Mouse (Mus musculus): ENCODE data around the gene Rassf1.

Gene Rassf1

DNA sequence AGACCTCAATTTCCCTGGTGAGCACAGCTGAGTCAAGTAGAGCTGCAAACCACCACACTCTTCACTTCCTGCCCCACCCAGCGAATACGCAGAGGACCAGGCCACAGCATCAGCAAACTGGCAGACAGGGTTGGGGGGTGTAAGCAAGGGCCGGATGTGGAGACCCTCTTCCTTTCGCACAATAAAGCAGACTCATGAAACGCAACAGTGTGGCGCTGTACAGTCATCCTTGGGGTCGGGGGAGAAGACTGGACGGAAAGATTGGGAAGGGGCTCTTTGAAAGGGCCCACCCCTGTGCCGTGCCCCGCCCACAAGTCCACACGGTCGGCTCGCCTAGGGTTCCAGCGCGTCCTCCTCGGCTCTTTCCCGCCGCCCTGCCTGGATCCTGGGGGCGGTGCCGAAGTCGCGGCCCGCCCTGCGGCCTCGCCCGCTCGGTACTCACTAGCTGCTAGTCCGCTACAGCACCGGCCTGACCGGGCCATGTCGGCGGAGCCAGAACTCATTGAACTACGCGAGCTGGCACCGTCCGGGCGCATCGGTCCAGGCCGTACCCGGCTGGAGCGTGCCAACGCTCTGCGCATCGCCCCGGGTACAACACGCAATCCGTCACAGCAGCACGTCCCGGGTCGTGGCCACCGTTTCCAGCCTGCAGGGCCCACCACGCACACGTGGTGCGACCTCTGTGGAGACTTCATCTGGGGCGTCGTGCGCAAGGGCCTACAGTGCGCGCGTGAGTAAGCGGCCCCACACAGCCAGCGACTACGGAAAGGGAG is at the start of gene Rassf1:
Gene Rassf1 (plus strand): TSS at position 439 of the 773 bp plus-strand sequence.
- DNase-seq, result peak; percentile 78 to 80

DNA sequence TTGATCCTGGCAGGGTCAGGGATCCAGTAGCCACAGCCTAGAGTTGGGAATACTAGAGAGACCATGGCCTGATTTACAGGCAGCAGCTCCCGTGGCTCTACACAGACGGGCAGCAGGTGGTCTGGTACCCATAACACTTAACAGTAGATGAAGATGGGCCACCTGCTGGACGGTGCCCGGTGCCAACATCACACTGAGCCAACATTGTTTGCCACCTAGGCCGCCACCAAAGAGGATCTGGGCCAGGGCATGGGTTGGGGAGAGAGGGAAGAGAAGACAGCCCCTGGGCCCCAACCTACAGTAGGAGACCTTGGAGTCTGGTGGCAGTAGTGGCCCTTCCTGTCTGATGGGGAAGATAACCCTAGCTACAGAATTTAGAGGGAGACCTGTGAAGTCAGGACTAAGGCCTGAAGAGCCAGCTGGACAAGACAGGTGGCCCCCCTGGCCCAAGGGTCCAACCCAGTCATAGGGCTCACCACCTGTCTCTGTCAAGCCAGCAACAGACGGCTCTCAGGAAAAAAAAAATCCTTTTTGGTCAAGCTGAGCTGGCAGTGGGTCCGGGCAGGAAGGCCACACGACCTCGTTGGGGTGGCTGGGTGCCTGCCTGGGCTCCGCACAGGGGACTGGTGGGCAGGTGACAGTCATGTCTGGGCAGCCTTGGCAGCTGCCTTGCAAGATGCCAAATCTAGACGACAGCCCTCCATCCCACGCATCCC is 49.1 kb upstream of the Rassf1 start:
- no peak for DNase-seq

DNA sequence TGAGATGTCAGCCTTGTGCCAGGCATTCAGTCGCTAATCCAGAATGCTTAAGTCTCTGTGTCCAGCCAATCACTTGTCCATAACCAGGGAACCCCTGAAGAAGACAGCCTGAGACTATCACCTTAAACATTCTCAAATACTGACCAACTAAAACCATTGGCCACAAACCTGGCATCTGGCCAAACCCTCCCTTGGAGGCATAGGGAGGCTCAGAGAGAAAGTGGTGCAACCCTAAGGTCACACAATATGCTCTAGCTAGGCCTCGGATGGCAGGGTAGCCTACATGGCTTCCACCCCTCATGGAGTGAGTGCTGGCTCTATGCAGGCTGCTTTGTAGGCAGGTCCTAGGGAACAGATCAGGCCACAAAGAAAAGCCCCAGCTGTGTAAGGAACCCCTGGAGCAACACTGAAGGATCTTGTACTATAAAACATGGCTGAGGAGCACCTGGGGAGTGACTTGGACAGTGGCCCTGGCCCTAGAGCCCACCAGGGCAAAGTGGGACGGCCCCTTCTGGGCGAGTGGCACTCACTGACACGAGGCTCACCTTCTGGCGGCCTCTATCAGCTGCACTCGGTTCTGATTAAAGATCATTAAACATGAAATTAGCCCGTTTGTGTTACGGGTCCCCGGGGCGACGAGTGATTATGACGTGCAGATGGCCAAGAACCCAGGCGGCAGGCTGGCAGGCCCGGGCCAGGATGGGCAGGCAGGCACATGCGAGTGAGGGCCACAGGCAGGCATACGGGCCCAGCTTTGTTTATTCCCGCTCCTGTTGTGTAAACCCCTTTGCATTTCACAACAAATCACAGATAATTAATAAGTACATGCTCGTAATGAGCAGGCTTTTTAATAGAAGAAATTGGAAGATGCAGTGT is 46.5 kb upstream of the Rassf1 start:
- no peak for DNase-seq

DNA sequence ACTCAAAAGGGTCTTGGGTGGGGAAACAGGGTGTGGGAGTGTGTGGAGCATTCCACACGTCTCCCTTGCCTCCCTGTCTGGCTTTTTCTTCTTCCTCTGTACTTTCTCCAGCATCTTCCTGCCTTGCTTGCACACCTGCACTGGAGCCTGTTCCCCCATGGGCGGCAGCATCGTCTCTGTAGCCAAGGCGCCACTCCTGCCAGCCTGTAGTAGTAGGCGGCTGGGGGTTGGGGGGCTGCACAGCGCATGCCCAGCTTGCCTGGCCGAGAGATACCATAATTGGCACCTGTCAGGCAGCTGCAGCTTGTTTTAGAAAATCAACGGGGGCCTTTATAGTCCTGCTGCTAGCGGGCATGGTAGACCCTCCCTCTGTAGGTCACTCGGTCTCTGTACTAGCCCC is 43.1 kb upstream of the Rassf1 start:
- no peak for DNase-seq

DNA sequence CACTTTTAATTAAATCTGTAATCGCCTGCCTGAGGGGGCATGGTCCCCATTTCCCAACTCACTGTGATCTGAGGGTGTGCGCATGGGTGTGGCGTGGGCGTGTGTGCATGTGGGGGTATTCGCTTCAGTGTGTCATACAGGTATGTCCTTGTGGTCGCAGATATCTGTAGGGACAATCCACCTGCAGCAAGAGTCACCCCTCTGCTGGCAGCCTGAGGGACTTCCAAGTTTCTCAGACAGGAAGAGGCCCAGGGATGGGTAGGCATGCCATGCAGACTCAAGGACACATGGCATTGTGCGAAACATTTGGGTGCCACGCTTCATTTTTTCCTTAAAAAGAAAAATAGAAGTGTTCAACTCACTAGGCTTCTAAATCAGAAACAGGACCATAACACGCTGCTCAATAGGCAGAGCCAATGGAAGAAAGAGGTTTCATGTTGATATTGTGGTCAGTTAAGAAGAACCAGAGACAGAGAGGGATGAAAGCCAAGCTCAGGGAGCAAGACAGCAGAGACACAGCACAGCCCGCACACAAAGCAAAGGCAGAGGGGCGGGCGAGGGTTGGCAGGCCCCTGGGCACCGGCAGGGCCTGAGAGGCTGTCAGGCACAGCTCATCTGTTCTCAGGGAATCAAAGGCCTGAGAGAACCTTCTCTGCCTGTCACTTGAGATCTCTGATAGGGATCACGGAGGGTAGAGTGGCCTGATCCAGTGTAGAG is 40.8 kb upstream of the Rassf1 start:
- no peak for DNase-seq

DNA sequence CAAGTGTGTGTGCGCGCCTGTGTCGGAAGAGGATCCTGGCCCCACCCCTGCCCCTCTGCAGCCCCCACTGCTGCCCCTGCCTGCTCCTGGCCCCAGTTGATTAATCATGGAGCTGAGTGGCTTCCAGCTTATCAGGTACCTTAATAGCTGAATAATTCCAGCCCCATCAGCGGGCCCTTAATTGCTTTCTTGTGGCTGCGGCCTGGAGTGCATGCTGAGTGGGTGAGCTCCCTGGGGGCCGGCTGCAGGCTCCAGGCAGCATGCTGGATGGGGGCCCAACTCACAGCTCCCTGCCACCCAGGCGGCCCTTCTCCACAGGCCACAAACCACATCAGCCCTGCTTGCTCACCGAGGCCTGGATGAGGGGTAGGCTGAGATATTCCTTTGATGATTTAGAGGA is 39.9 kb upstream of the Rassf1 start:
- DNase-seq, result no peak

DNA sequence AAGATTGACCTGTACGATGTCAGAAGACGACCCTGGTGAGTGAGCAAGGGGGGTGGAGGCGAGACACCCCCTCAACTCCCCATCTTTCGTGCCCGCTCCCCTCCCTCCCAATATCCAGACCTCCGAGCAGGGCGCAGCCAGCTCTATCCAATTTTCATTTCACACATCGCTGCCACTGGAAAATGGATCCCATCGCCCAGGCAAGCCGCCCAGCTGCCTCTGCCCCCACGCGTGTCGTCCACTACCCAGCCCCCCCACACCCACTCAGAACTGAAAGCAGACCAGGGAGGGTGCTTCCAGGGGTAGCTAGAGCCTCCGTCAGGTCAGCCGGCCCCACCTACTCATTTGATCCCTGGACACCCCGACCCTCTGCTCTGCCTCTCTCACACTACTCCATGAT is 39.0 kb upstream of the Rassf1 start:
- DNase-seq, result no peak

DNA sequence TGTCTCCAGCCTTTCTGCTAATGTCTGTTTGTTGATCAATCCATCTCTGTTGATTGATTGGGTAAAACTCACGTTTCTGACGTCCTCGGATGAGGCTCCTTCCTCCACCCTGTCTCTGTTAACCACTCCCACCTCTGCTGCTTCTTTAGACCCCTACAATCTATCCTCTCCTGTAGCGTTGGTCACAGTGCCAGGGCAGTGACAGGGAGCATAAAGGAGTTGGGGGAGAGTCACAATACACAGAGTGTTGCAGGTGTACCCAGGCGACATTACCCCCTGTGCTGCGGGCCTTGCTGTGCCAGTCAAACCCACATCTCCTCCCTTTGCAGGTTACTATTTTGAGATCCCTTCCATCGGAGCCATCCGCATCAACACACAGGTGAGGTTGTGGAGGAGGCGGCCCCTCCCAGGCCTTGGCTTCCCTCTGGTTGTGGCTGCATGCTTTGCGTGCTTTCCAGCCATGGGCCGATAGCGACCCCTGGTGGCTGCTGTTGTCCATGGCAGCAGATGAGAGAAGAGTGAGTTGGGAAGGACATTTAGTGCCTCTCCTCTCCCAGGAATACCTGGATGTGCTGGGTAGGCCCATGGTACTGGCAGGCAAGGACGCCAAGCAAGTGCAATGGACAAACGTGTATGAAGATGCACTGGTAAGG is 36.9 kb upstream of the Rassf1 start:
- peak; percentile 67 to 72 for DNase-seq

DNA sequence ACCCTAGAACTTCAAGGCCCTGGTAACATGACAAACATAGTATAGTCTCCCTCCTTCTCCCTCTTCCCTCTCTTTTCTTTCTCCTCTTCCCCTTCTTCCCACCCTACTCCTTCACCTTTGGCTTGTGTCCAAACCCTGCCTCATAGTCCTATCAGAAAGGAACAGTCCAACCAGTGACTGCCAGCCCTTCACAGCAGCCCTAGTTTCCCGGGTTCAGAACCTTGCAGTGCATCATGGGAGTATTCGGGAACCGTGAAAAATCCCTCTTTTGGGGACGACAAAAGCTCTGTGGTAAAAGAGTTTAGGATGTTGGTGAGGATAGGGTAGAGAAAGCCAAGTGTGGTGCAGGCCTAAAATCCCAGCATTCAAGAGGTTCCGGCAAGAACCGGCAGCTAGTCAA is 31.0 kb upstream of the Rassf1 start:
- no peak for DNase-seq

DNA sequence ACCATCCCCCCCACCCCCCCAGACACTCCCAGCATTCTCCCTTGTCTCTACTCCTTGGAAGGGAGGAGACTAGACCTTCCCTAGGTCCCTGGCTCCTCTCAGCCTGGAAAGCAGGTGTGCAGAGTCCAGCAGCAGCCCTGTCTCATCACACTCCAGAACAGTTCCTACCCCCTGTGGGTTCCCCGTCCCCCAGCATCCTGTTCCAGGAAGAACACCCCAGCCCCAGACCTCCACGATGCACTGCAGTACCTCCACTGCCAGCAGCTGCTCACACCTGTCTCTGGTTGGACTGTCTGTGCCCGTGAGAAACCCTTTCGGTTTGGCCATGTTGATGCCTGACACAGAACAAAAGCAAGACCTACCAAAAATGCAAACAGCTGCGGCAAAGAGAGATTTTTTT is 30.2 kb upstream of the Rassf1 start:
- no peak for DNase-seq

DNA sequence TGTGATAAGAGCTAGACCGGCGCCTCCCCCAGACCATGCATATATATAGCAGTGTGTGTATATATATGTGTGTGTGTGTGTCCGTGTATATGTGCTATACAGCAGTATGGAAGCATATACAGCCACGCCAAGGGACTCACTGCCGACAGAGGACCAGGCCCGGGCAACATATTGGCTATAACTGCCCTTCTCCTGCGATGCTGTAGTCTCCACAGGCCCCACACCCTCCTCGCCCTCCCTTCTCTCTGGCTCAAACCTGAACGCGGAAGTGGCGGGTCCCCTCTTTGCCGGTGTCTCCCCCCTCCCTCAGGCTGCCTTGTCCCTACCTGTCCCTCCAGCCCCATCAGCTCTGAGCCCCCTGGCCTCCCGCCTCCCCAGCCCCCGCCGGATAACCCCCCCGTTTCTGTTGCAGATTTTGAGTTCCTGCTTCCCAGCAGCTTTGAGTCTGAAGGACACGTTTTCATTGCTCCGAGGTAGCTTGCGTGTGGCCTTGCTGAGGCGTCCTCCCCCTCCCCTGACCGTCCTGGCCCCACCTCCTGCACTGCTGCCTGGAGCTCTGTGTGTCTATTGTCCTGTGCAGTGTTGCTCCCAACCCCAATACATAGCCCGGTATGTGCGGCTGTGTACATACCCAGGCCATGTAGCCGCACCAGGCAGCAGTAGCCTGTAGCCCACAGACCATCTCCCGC is 29.5 kb upstream of the Rassf1 start:
- DNase-seq, result no peak

DNA sequence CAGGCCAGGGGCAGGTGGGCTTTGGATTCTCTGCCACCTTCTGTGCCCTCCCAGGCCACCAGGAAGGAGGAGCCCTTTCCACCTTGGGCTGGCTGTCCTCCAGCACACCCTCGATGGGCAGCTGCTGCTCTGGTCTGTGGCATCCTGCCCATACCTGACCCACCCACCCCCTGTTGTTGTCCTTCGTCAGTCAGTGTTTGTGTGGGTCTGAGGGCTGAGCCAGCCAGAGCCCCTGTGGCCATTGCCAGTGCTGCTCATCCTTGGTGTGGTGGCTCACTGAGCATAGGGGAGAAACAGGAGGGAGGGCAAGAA is 29.0 kb upstream of the Rassf1 start:
- DNase-seq, result no peak

DNA sequence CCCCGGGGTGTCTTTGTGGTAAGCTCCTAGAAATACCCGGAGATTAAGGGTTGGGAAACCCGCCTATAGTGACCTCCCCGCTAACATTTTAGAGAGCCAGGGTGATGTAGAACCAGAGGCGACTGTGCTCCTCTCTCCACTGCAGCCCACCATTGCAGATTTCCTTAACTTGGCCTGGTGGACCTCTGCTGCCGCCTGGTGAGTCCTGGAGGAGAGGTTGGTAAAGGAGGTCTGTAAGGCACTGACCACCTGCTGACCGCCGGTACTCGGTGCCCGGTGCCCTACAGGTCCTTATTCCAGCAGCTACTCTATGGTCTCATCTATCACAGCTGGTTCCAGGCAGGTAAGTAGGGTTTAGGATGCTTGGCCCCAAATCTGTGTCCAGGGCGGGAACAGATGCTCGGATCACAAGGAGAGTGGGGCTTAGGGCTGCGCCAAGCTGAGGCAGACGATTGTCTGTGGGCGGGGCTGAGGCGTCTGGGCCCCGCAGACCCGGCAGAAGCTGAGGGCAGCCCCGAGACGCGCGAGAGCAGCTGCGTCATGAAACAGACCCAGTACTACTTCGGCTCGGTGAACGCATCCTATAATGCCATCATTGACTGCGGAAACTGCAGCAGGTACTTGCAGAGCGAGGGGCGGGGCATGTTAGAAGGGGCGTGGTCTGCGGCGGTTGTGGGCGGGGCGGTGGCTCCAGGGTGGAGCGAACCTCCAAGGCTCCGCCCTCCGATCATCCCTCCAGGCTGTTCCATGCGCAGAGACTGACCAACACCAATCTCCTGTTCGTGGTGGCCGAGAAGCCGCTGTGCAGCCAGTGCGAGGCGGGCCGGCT is 24.9 kb upstream of the Rassf1 start:
- peak; percentile 69 to 71 for DNase-seq

DNA sequence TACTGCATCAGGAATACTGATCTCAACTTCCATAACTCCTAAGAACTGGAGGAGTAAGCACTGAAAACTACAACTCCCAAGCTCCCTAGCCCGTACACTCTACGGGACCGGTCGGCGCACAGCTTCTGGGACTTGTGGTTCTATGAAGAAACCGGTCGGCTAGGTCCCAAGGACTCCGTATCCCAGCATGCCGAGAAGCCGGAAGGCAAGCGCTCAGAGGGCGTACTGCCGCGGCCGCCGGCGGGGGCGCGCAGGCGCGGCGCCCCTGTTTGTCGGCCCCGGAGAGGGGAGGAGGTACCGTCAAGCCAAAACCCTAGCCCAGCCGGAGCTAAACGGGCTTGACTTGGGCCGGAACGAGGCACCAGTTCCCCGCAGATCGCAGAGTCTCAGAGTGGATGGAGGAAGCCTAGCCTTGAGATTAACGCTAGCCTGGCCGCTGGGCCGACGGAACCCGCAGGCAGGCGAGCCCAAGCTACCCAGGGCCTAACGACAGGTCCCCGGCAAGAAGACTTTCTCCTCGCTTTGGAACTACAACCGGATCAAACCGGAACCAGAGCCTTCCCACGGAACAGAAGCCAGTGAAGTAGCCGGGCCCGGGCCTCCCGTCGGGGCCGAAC is 17.5 kb upstream of the Rassf1 start, which contains the start of gene Tmem115:
Gene Tmem115 (plus strand): TSS at position 155 of the 617 bp plus-strand sequence.
- peak; percentile 96 to 97 for DNase-seq

DNA sequence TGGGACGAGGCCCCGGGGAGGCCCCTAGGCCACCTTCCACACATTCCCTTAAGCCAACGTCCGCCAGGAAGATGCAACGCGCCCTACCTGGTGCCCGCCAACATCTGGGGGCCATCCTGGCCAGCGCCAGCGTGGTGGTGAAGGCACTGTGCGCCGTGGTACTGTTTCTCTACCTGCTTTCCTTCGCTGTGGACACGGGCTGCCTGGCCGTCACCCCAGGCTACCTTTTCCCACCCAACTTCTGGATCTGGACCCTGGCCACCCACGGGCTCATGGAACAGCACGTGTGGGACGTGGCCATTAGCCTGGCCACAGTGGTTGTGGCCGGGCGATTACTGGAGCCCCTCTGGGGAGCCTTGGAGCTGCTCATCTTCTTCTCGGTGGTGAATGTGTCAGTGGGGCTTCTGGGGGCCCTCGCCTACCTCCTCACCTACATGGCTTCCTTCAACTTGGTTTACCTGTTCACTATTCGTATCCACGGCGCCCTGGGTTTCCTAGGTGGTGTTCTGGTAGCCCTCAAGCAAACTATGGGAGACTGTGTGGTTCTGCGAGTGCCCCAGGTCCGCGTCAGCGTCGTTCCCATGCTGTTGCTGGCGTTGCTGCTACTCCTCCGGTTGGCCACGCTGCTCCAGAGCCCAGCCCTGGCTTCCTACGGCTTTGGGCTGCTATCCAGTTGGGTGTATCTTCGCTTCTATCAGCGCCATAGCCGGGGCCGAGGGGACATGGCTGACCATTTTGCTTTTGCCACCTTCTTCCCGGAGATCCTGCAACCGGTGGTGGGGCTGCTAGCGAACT is 16.8 kb upstream of the Rassf1 start:
- peak; percentile 26 to 30 for DNase-seq

DNA sequence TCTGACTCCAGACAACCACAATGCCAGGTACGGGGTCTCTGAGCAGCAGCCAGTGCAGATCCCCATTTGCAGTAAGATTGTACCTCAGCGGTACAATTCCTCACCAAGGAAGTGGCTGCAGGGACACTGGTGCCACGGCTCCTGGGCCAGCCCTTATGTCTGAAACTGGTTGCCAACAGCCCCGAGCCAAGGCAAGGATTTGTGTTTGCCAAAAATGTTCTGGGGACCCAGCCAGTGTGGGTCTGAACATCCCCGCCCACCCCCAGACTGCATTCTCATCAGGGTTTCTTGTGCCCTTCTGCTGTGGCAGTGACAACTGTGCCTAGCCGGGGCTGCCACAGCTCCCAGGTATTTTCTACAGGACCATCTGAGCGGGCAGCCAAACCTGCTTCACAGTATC is 13.1 kb upstream of the Rassf1 start:
- DNase-seq, result no peak

DNA sequence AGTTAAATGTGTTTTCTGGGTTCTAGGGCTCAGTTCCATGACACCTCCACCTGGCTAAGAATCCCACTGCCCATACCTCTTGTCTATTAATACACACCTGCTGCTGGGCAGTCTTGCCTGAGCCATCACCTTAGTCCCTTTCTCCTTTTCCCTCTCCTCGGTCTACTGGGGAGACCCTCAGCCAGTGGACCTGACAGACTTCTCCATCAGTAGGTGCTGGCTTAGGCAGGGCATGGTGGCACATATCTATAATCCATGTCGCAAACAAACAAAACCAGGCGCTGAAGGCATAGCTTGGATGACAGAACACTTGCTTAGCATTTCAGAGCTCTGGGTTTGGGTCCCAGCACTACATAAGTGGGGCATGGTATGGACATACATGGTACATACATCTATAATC is 12.6 kb upstream of the Rassf1 start:
- no peak for DNase-seq

DNA sequence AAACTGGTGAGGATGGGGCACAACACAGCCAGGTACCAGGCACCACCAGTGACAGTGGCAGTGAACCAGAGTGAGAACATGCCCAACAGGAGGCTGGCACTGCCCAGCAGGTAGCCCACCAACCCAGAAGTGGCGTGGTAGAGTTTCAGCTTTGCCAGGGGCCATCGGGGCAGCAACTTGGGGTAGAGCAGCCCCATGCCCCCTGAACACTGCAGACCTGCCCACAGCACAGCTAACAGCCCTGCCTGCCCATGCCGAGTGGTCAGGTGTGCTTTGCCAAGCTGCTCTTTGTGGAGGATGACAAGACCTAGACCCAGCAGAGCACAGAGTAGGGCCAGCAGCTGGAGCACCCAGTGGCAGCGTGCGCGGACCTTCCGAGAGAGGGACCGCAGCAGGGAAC is 11.4 kb upstream of the Rassf1 start:
- no peak for DNase-seq

DNA sequence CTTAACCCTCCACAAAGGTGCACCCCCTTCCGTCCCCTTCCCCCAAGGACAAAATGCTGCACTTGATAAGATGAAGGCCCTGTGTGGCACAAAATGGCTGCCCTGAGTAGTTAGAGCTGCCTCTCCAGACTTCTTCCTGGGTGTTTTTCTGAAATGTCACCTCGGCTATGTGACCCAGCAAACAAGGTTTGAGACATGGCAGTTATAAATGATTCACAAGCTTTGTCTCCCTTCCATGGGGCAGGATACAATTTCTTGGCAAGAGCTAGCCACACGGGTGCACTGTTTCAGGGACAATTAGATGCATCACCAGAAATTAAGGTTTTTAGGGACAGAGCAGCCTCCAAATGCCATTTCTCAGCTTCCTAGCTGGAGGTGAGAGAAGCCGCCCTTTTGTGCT is 10.9 kb upstream of the Rassf1 start:
- DNase-seq, result no peak

Measured in lung, adult 18-20 months (tissue).